Mouse (Mus musculus) forebrain, embryonic 16.5 days (tissue): ENCODE results near the gene Hspg2. TPM values are rescaled to one million over a fixed set of nuclear protein-coding genes. Genes with fewer than 3 reads are reported as not detected.
"Not testable (repeated sequence)": the region's sequence is repeated elsewhere in the genome, so short reads cannot be mapped to it uniquely, and the experiment has no call there.

Experiments
- ATAC-seq: fragments of 200-750 bp; cut with Nextera tagmentation; 2 replicates; pipeline ENCODE4 v1.8.0; 2017; ENCODE audit warnings: mild to moderate bottlenecking, moderate library complexity
- H3K27ac ChIP-seq: fragments of 300-500 bp; sonication (generic); 2 replicates; pipeline ENCODE4 v1.5.1; 2014; ENCODE audit warnings: low read length, control low read depth
- H3K27me3 ChIP-seq: fragments of 300-500 bp; sonication (generic); replicated peaks from 2 replicates; pipeline ENCODE4 v1.6.1; 2014; ENCODE audit warnings: low read length; ENCODE audit not compliant: control insufficient read depth, insufficient read depth
- H3K36me3 ChIP-seq: fragments of 300-500 bp; sonication (generic); 2 replicates; pipeline ENCODE4 v1.6.1; 2014; ENCODE audit not compliant: control insufficient read depth, insufficient read depth
- H3K4me1 ChIP-seq: fragments of 300-500 bp; sonication (generic); replicated peaks from 2 replicates; pipeline ENCODE4 v1.6.1; 2014; ENCODE audit warnings: low read length; ENCODE audit not compliant: control insufficient read depth, insufficient read depth
- H3K4me2 ChIP-seq: fragments of 300-500 bp; sonication (generic); 2 replicates; pipeline ENCODE4 v1.6.1; 2014; ENCODE audit warnings: mild to moderate bottlenecking, low read length, control low read depth
- H3K4me3 ChIP-seq: fragments of 300-500 bp; sonication (generic); replicated peaks from 2 replicates; pipeline ENCODE4 v1.5.1; 2014; ENCODE audit warnings: mild to moderate bottlenecking, low read length, control low read depth
- H3K9ac ChIP-seq: fragments of 300-500 bp; sonication (generic); replicated peaks from 2 replicates; pipeline ENCODE4 v1.6.1; 2014; ENCODE audit warnings: low read depth, low read length, control low read depth
- H3K9me3 ChIP-seq: fragments of 300-500 bp; sonication (generic); 2 replicates; pipeline ENCODE4 v1.6.1; 2016; ENCODE audit warnings: low read length; ENCODE audit not compliant: control insufficient read depth
- WGBS: fragments of 180-500 bp; shearing (Covaris S2); extraction: QIAGEN DNeasy Blood & Tissue Kit; methylation state at CpG from one replicate; pipeline ENCODE4 v1.1.7; 2014; 5-methylcytosine and 5-hydroxymethylcytosine counted together
- polyA plus RNA-seq: library from polyadenylated mRNA; unstranded; fragments of >200 nt; fragmentation: Nextera tagmentation; extraction: Ambion mirVana; gene quantifications from 2 replicates; pipeline ENCODE4 v1.2.1, GENCODE M21; 2015

Gene Hspg2
- polyA plus RNA-seq, 1 experiment from 2014 or later, result 3.2 TPM

GRCm38 (mm10) chr4:137569873-137570272, 101.3 kb downstream of the Hspg2 start:
- Histone ChIP-seq H3K9me3 (no peaks in the 10 kb centered on the region), H3K27me3 (no peaks in the 10 kb centered on the region), H3K4me1 (no peaks in the 10 kb centered on the region), H3K4me2 (no peak overlapping the region), H3K27ac (no peak overlapping the region), H3K36me3 (no peaks in the 10 kb centered on the region), H3K4me3 (no peak overlapping the region), H3K9ac (no peak overlapping the region)
- 78% methylated on average over 9 of the region's 9 CpGs for WGBS
- ATAC-seq, result no peak

- Histone ChIP-seq H3K4me2 (no peak within 1 kb of the TSS), H3K36me3 (no peaks in the 10 kb centered on the region)
- no peak for ATAC-seq
Measured at GRCm38 (mm10) chr4:137574469-137574868, 105.9 kb downstream of the Hspg2 start, which contains the start of gene Ldlrad2. Ldlrad2 (minus strand) TSS chr4:137574569.

GRCm38 (mm10) chr4:137577486-137577885, 108.9 kb downstream of the Hspg2 start:
- WGBS, result 93% methylated on average over 12 of the region's 12 CpGs
- ATAC-seq, result no peak
- no peak overlapping the region for H3K27ac ChIP-seq
- H3K4me2 ChIP-seq, result no peak overlapping the region
- no peaks in the 10 kb centered on the region for H3K36me3 ChIP-seq
- no peak overlapping the region for H3K9ac ChIP-seq
- H3K4me3 ChIP-seq, result no peak overlapping the region
- 0 out of 2 replicates have a peak, but pooled peaks cover 4% of the 10 kb centered on the region for H3K4me1 ChIP-seq
- no peaks in the 10 kb centered on the region for H3K9me3 ChIP-seq
- no peaks in the 10 kb centered on the region; the same call in 1 of the 2 replicates for H3K27me3 ChIP-seq

More at GRCm38 (mm10) chr4:137574469-137574868, 105.9 kb downstream of the Hspg2 start, which contains the start of gene Ldlrad2:
- H3K4me1 ChIP-seq, result 0 out of 2 replicates have a peak, but pooled peaks cover 4% of the 10 kb centered on the region
- no peak within 1 kb of the TSS for H3K9ac ChIP-seq
- 82% methylated on average over 10 of the region's 10 CpGs for WGBS
- H3K4me3 ChIP-seq, result no peak within 1 kb of the TSS
- H3K27me3 ChIP-seq, result no peaks in the 10 kb centered on the region; the same call in 1 of the 2 replicates
- H3K27ac ChIP-seq, result no peak within 1 kb of the TSS
- no peaks in the 10 kb centered on the region for H3K9me3 ChIP-seq

GRCm38 (mm10) chr4:137578181-137578845, 109.7 kb downstream of the Hspg2 start:
- no peaks in the 10 kb centered on the region; the same call in 1 of the 2 replicates for H3K27me3 ChIP-seq
- WGBS, result 3% methylated on average over 39 of the region's 39 CpGs
- no peak overlapping the region for H3K27ac ChIP-seq
- H3K9me3 ChIP-seq, result no peaks in the 10 kb centered on the region
- no peaks in the 10 kb centered on the region for H3K36me3 ChIP-seq
- 0 out of 2 replicates have a peak, but pooled peaks cover 4% of the 10 kb centered on the region for H3K4me1 ChIP-seq
- peak overlapping the region; percentile 49 for H3K4me2 ChIP-seq
- 0 out of 2 replicates have a peak overlapping the region, but pooled peaks have one; percentile 40 for H3K9ac ChIP-seq
- no peak for ATAC-seq
- peak overlapping the region; percentile 28 for H3K4me3 ChIP-seq

- Histone ChIP-seq H3K36me3 (no peaks in the 10 kb centered on the region), H3K27ac (no peak overlapping the region), H3K4me3 (no peak overlapping the region), H3K9ac (no peak overlapping the region), H3K4me1 (0 out of 2 replicates have a peak, but pooled peaks cover 4% of the 10 kb centered on the region), H3K4me2 (no peak overlapping the region), H3K9me3 (no peaks in the 10 kb centered on the region), H3K27me3 (no peaks in the 10 kb centered on the region; the same call in 1 of the 2 replicates)
- 57% methylated on average over 4 of the region's 4 CpGs for WGBS
- no peak for ATAC-seq
Measured at GRCm38 (mm10) chr4:137579789-137580188, 111.2 kb downstream of the Hspg2 start.

GRCm38 (mm10) chr4:137580299-137580698, 111.7 kb downstream of the Hspg2 start:
- Histone ChIP-seq H3K4me1 (0 out of 2 replicates have a peak, but pooled peaks cover 4% of the 10 kb centered on the region), H3K4me2 (no peak overlapping the region), H3K27me3 (no peaks in the 10 kb centered on the region; the same call in 1 of the 2 replicates), H3K4me3 (no peak overlapping the region), H3K27ac (no peak overlapping the region), H3K9ac (no peak overlapping the region), H3K9me3 (no peaks in the 10 kb centered on the region), H3K36me3 (no peaks in the 10 kb centered on the region)
- no peak for ATAC-seq
- WGBS, result 63% methylated on average over 2 of the region's 2 CpGs

GRCm38 (mm10) chr4:137581815-137582214, 113.2 kb downstream of the Hspg2 start:
- H3K4me3 ChIP-seq, result no peak overlapping the region
- H3K9ac ChIP-seq, result no peak overlapping the region
- WGBS, result 27% methylated on average over 3 of the region's 3 CpGs
- H3K4me1 ChIP-seq, result 0 out of 2 replicates have a peak, but pooled peaks cover 4% of the 10 kb centered on the region
- H3K9me3 ChIP-seq, result no peaks in the 10 kb centered on the region
- no peak overlapping the region for H3K27ac ChIP-seq
- no peak for ATAC-seq
- H3K4me2 ChIP-seq, result no peak overlapping the region
- H3K36me3 ChIP-seq, result no peaks in the 10 kb centered on the region
- no peaks in the 10 kb centered on the region; the same call in 1 of the 2 replicates for H3K27me3 ChIP-seq

- H3K9ac ChIP-seq, H3K36me3 ChIP-seq, H3K27ac ChIP-seq, H3K4me2 ChIP-seq, H3K27me3 ChIP-seq, H3K4me3 ChIP-seq, H3K4me1 ChIP-seq, H3K9me3 ChIP-seq, ATAC-seq: not testable (repeated sequence)
- WGBS, result 100% methylated on average over 1 of the region's 3 CpGs
Measured at GRCm38 (mm10) chr4:137589095-137589494, 120.5 kb downstream of the Hspg2 start.

GRCm38 (mm10) chr4:137589586-137589985, 121.0 kb downstream of the Hspg2 start:
- H3K4me2 ChIP-seq, result no peak overlapping the region
- no peaks in the 10 kb centered on the region for H3K4me1 ChIP-seq
- H3K36me3 ChIP-seq, result no peaks in the 10 kb centered on the region
- H3K9ac ChIP-seq, result no peak overlapping the region
- H3K27me3 ChIP-seq, result no peaks in the 10 kb centered on the region
- no peaks in the 10 kb centered on the region for H3K9me3 ChIP-seq
- WGBS, result 90% methylated on average over 3 of the region's 3 CpGs
- H3K27ac ChIP-seq, result no peak overlapping the region
- H3K4me3 ChIP-seq, result no peak overlapping the region
- no peak for ATAC-seq
